Mouse (Mus musculus): ENCODE measurements around the gene Krtap24-1.

Gene Krtap24-1

GRCm38 (mm10) chr16:88569096-88569495 lies 43.0 kb downstream of the Krtap24-1 start:
- DNase-seq (ENCODE audit: low read depth, low spot score), result no peak

DNA sequence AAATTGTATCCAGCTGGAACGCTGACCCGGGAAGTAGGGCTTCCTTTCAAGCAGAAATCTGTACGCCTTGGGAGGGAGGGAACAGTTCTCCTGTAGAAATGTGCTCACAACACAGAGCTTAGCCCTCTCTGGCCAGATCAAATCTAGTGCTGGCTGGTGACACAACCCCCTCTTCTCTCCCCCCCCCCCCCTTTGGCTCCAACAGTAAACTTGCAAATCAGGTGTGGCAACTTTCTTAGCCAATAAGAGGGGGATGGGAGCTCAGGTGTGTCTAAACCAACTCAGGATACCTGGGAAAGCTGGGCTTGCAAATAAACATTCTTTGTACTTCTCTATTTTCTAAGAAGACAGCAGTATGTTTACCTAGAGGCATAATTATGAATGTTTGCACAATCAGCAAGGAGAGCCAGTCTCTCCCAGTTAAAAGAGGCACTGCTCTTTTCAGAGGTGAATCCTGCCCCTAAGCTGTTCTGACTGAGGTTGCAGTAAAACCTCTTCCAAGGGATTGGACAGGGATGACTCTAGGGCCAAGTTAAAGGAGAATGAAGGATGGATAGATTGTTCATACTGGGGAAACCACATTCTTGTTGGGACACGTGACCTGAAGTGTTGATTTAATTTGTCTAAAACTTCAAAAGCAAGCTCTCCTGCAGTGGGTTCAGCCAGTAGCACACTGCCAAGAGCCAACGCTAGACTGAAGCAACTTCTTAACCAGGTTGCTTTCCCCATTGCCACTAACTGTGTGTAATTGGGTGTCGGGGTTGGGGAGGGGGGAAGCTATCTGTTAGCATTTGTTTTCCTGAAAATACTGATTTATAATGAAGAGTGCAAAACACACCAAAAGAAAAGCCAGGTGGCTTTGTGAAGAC lies 48.8 kb downstream of the Krtap24-1 start, which contains the start of gene Cldn8:
Cldn8 (minus strand) TSS at position 139 of the 869 bp plus-strand sequence.
- no peak for DNase-seq (ENCODE audit: low read depth, low spot score)

DNA sequence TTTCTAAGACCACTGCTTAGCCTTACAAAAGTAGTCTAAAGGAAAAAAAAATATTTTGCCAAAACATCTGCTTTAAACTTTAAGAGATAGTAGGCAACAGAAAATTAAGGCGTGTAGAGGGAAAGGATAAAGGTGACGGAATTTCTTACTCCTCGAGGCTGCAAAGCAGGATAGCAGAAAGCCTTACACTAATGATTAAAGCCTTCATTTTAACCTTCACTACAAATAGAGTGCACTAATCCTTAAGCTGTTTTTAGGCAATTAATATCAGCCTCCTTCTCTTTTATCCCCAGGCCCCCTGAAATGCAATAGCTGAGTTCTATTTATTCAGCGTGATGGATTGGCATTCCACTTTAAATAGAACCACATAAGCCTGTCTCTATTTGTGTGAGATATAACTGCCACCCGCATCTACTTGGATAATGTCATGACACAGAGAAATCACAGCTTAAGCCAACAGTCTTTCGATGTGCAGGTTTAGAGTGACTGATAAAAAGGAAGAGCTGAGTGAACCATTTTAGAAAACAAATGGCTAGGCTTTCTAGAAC lies 50.4 kb downstream of the Krtap24-1 start:
- DNase-seq (ENCODE audit: low read depth, low spot score), result no peak
